8 mouse cellular contexts compared by ENCODE assay signal in genomic region chr2:158146223-158146622, GRCm38 (mm10). TPM values are rescaled to one million over a fixed set of nuclear protein-coding genes. Genes with fewer than 3 reads are reported as not detected.
DNase-seq lines count a peak whose midpoint lies in the region; ATAC-seq and TF ChIP-seq lines count a peak whose summit lies in the region.

Gene Tgm2, minus strand, starts transcription at chr2:158146436.

- H3K4me1 ChIP-seq in forebrain, embryonic 12.5 days = peaks cover 12% of the 10 kb centered on the region
- peaks cover 34% of the 10 kb centered on the region for H3K4me1 ChIP-seq in heart, postnatal 0 days (ENCODE audit: control insufficient read depth, insufficient read depth)
- H3K4me1 ChIP-seq in liver, postnatal 0 days (ENCODE audit: insufficient read depth) = peaks cover 45% of the 10 kb centered on the region
- peaks cover 19% of the 10 kb centered on the region for H3K4me1 ChIP-seq in neural tube, embryonic 13.5 days (replicated peaks)
- no peaks in the 10 kb centered on the region; the same call in 1 of the 2 replicates for H3K4me1 ChIP-seq in testis, adult 2 months (ENCODE audit: control insufficient read depth, insufficient read depth, low read length)

- TF ChIP-seq CTCF in heart, postnatal 0 days (IDR thresholded peaks at IDR 0.05; ENCODE audit: low read depth) = peak; percentile 62
- TF ChIP-seq CTCF in liver, postnatal 0 days (IDR thresholded peaks at IDR 0.05; ENCODE audit: low read depth) = peak; percentile 84
- TF ChIP-seq CTCF in testis, adult 2 months (IDR thresholded peaks at IDR 0.05; ENCODE audit: control insufficient read depth, insufficient read depth, insufficient replicate concordance, low read depth, low read length) = peak; percentile 68

- no peaks in the 10 kb centered on the region for H3K36me3 ChIP-seq in forebrain, embryonic 12.5 days (replicated peaks)
- H3K36me3 ChIP-seq in heart, postnatal 0 days (replicated peaks; ENCODE audit: control insufficient read depth, insufficient read depth, low read length) = peaks cover 9% of the 10 kb centered on the region
- H3K36me3 ChIP-seq in liver, postnatal 0 days (replicated peaks; ENCODE audit: insufficient read depth, low read length) = peaks cover 9% of the 10 kb centered on the region
- no peaks in the 10 kb centered on the region for H3K36me3 ChIP-seq in neural tube, embryonic 13.5 days
- H3K36me3 ChIP-seq in testis, adult 2 months (ENCODE audit: control insufficient read depth, insufficient read depth, low read length) = no peaks in the 10 kb centered on the region

- TF ChIP-seq POLR2A in testis, adult 2 months (IDR thresholded peaks at IDR 0.05; ENCODE audit: control insufficient read depth, low read depth, low read length) = peak; percentile 56

- 3% methylated on average over 23 of the region's 33 CpGs for WGBS in forebrain, embryonic 12.5 days
- under 1% methylated on average over 31 of the region's 33 CpGs for WGBS in heart, postnatal 0 days
- under 1% methylated on average over 31 of the region's 33 CpGs for WGBS in liver, postnatal 0 days (ENCODE audit: insufficient replicate concordance)
- 3% methylated on average over 26 of the region's 33 CpGs for WGBS in neural tube, embryonic 13.5 days

- no peak within 1 kb of the TSS for H3K27ac ChIP-seq in forebrain, embryonic 12.5 days
- peak within 1 kb of the TSS; percentile 96 for H3K27ac ChIP-seq in heart, postnatal 0 days (ENCODE audit: low read depth)
- H3K27ac ChIP-seq in liver, postnatal 0 days (ENCODE audit: low read depth) = peak within 1 kb of the TSS; percentile 88
- no peak within 1 kb of the TSS for H3K27ac ChIP-seq in neural tube, embryonic 13.5 days (replicated peaks)
- H3K27ac ChIP-seq in testis, adult 2 months (ENCODE audit: control insufficient read depth, insufficient read depth, low read depth, low read length) = peak within 1 kb of the TSS; percentile 33; the same call in 1 of the 2 replicates

- peak within 1 kb of the TSS; percentile 68 for H3K4me2 ChIP-seq in forebrain, embryonic 12.5 days
- peak within 1 kb of the TSS; percentile 76 for H3K4me2 ChIP-seq in heart, postnatal 0 days (ENCODE audit: low read depth, low read length)
- H3K4me2 ChIP-seq in liver, postnatal 0 days (ENCODE audit: low read depth, low read length) = peak within 1 kb of the TSS; percentile 87
- H3K4me2 ChIP-seq in neural tube, embryonic 13.5 days = peak within 1 kb of the TSS; percentile 56

- H3K9me3 ChIP-seq in forebrain, embryonic 12.5 days = no peaks in the 10 kb centered on the region
- H3K9me3 ChIP-seq in heart, postnatal 0 days (replicated peaks; ENCODE audit: control insufficient read depth, low read length) = peaks cover 5% of the 10 kb centered on the region; the same call in 1 of the 2 replicates
- no peaks in the 10 kb centered on the region for H3K9me3 ChIP-seq in liver, postnatal 0 days (ENCODE audit: low read length)
- 0 out of 2 replicates have a peak, but pooled peaks cover 4% of the 10 kb centered on the region for H3K9me3 ChIP-seq in neural tube, embryonic 13.5 days

- H3K9ac ChIP-seq in forebrain, embryonic 12.5 days = peak within 1 kb of the TSS; percentile 51
- peak within 1 kb of the TSS; percentile 67 for H3K9ac ChIP-seq in heart, postnatal 0 days (replicated peaks; ENCODE audit: low read depth, low read length)
- peak within 1 kb of the TSS; percentile 89 for H3K9ac ChIP-seq in liver, postnatal 0 days (replicated peaks)
- peak within 1 kb of the TSS; percentile 53 for H3K9ac ChIP-seq in neural tube, embryonic 13.5 days

- ATAC-seq in forebrain, embryonic 12.5 days (ENCODE audit: low FRiP score) = peak; percentile 79
- peak; percentile 73 for ATAC-seq in heart, postnatal 0 days (ENCODE audit: insufficient read depth, low read depth)
- peak; percentile 76 for ATAC-seq in liver, postnatal 0 days
- ATAC-seq in neural tube, embryonic 13.5 days (ENCODE audit: low read depth) = 0 out of 2 replicates have a peak, but pooled peaks have one; percentile 38

- H3K4me3 ChIP-seq in forebrain, embryonic 12.5 days (replicated peaks) = peak within 1 kb of the TSS; percentile 39
- H3K4me3 ChIP-seq in heart, postnatal 0 days (ENCODE audit: low read depth, low read length) = peak within 1 kb of the TSS; percentile 54
- H3K4me3 ChIP-seq in liver, postnatal 0 days (ENCODE audit: low read depth, low read length) = peak within 1 kb of the TSS; percentile 80
- peak within 1 kb of the TSS; percentile 33 for H3K4me3 ChIP-seq in neural tube, embryonic 13.5 days
- peak within 1 kb of the TSS; percentile 54 for H3K4me3 ChIP-seq in testis, adult 2 months (ENCODE audit: control insufficient read depth, low read depth, low read length)

- TF ChIP-seq EP300 in heart, postnatal 0 days (IDR thresholded peaks at IDR 0.05; ENCODE audit: low read depth) = no peak
- no peak for TF ChIP-seq EP300 in liver, postnatal 0 days (IDR thresholded peaks at IDR 0.05; ENCODE audit: low read depth)

- DNase-seq in CD8-positive naive resting alpha-beta T cell, adult 2 months (ENCODE audit: low read depth in 2 of 2, low spot score in 2 of 2) = peak; percentile 79 to 81
- peak; percentile 91 for DNase-seq in c-Kit-positive CD71-positive TER-119-negative erythroid progenitor cells, embryonic 14.5 days (ENCODE audit: low read depth)
- peak; percentile 79 for DNase-seq in heart, postnatal 0 days (ENCODE audit: low spot score)
- peak; percentile 95 for DNase-seq in kidney, postnatal 4 days
- peak; percentile 97 for DNase-seq in liver, postnatal 0 days

- H3K27me3 ChIP-seq in forebrain, embryonic 12.5 days = peaks cover 27% of the 10 kb centered on the region
- H3K27me3 ChIP-seq in heart, postnatal 0 days (ENCODE audit: control insufficient read depth, insufficient read depth, low read length) = no peaks in the 10 kb centered on the region
- no peaks in the 10 kb centered on the region for H3K27me3 ChIP-seq in liver, postnatal 0 days (ENCODE audit: insufficient read depth, low read length)
- H3K27me3 ChIP-seq in neural tube, embryonic 13.5 days = peaks cover 12% of the 10 kb centered on the region
- no peaks in the 10 kb centered on the region for H3K27me3 ChIP-seq in testis, adult 2 months (ENCODE audit: control insufficient read depth, insufficient read depth, low read length)

RNA-seq across cellular contexts. Expression of gene Tgm2, which starts in this region (rescaled TPM):
- polyA plus RNA-seq in forebrain, embryonic 12.5 days (2016; fragmentation: Nextera tagmentation; extraction: Ambion mirVana) = 4.3 and 4.6 TPM in 2 replicates
- 445 and 622 TPM in 2 replicates for total RNA-seq in heart, postnatal 0 days (2014; rRNA removed; ENCODE audit: low replicate concordance)
- 136 and 155 TPM in 2 replicates for polyA plus RNA-seq in heart, postnatal 0 days (2015; fragmentation: Nextera tagmentation; extraction: Ambion mirVana)
- 44.4 and 59.7 TPM in 2 replicates for polyA plus RNA-seq in liver, postnatal 0 days (2015; fragmentation: Nextera tagmentation; extraction: Ambion mirVana)
- polyA plus RNA-seq in neural tube, embryonic 13.5 days (2015; fragmentation: Nextera tagmentation; extraction: Ambion mirVana) = 11.0 and 12.0 TPM in 2 replicates
- polyA plus RNA-seq in testis, adult 2 months (2012; rRNA removed) = 9.5 and 10.0 TPM in 2 replicates

Comparison
In these comparisons a context has a peak if more than half of its experiments do, and no peak if none do; other contexts are left out.
1. H3K27ac ChIP-seq: peak in heart, postnatal 0 days (single experiment), liver, postnatal 0 days (single experiment) and testis, adult 2 months (single experiment); none in forebrain, embryonic 12.5 days (single experiment) and neural tube, embryonic 13.5 days (single experiment).
2. Peak in every context shown above with its lines, with median percentiles within 50 percentile points of each other: DNase-seq, ATAC-seq, H3K4me2 ChIP-seq, H3K4me3 ChIP-seq, H3K9ac ChIP-seq and CTCF ChIP-seq.